Mouse (Mus musculus) G1E (cell line): Measurements from ENCODE around the gene Dhrs11.

Experiments
- CTCF ChIP-seq: IDR thresholded peaks from 2 replicates; pipeline ENCODE4 v1.5.1; 2012; ENCODE audit warnings: low read depth, low read length, inconsistent platforms, mixed read lengths
- GATA1 ChIP-seq: IDR thresholded peaks from 2 replicates; pipeline ENCODE4 v1.6.1; 2012; ENCODE audit warnings: borderline replicate concordance, low read length, inconsistent platforms, mixed read lengths
- GATA2 ChIP-seq: IDR thresholded peaks from 2 replicates; pipeline ENCODE4 v1.6.1; 2012; ENCODE audit warnings: low read depth, low read length, inconsistent platforms, borderline replicate concordance
- POLR2AphosphoS5 ChIP-seq: IDR thresholded peaks from 2 replicates; pipeline ENCODE4 v1.6.1; 2012; ENCODE audit warnings: low read depth, low read length, inconsistent platforms; ENCODE audit not compliant: insufficient replicate concordance
- TAL1 ChIP-seq: conservative IDR thresholded peaks from 2 replicates; pipeline ENCODE4 v1.6.1; 2012; ENCODE audit warnings: low read depth, low read length, inconsistent platforms, mixed read lengths

DNA sequence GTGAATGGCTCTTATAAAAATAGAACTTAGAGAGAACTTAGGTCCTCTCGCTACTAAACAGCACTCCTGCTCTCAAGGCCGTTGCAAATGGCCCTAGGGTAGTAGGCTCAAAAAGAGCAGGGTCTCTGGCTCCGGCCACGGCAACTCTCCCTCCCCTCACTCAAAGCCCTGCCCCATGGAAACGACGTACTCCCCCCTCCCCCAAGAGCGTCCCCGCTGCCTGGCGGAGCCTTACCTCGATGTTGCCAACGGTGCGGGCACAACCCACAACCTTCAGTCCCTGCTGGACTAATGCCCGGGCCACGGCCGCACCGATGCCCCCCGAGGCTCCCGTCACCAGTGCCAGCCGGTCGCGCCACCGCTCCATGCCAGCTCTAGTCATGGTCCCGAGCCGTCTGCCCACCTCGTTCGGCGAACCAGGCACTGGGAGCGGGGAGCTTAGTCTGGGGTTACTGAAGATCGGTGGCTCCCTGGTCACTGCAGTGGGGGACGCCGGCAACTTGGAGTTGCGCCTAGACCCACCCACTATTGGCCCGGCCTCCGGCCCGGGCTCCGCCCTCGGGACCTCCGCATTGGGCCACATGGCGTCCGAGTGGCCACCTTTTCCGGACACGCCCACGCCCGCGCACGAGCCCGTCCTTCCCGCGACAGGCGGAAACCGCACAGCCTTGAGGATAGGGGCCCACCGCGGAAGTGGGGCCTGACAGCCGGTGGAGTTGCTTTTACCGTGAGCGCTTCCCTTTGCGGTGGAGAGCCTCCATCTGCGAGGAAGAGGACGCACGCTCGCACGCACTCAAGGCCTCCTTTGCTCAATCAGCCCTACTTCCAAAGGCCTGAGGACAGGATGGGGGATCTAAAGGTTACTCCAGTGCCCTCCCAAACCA, at the start of gene Dhrs11:
- no peak for TF ChIP-seq CTCF
- no peak for TF ChIP-seq TAL1
- TF ChIP-seq GATA1: no peak
- TF ChIP-seq POLR2AphosphoS5: peak; percentile 65; the same call in 1 of the 2 replicates
- TF ChIP-seq GATA2: no peak
